Mouse (Mus musculus): Measurements from ENCODE around the gene Pcmt1. TPM values are rescaled to one million over a fixed set of nuclear protein-coding genes. Genes with fewer than 3 reads are reported as not detected.

Pcmt1 gene
- polyA plus RNA-seq, 2 experiments from 2014 or later, result 109 to 118 TPM

- no peak for ATAC-seq
These were observed 94.2 kb downstream of the Pcmt1 start for GRCm38 (mm10) chr10:7586771-7587170.

DNA sequence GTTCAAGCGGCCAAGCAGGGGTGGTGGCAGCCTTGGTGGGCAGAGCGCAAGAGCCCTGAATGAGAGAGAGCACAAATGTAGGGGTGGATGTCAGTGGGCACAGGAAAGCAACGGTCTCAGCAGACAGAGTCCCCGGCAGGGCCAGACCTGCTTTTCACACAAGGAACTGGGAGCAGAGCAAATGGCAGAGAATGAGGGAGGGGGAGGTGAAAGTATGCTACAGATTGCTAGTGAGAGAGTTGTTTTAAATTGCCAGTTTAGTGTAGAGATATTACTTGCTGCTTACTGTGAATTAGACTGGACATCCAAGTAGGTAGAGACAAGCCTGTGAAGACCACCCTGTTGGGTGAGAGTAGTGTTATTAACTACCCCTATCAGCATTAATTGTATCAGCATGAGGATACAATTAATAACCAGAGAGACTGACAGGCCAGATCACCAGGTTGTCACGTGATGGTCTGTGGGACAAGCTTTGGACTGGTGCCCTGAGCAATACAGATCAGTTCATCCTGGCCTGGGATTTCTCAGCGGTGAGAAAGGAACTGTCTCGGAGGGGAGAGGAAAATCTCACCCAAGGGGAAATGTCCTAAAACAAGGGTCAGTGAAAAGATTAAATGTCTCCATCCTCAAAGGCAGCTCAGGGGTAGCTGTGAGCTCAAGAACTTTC is 97.9 kb downstream of the Pcmt1 start:
- no peak for ATAC-seq

DNA sequence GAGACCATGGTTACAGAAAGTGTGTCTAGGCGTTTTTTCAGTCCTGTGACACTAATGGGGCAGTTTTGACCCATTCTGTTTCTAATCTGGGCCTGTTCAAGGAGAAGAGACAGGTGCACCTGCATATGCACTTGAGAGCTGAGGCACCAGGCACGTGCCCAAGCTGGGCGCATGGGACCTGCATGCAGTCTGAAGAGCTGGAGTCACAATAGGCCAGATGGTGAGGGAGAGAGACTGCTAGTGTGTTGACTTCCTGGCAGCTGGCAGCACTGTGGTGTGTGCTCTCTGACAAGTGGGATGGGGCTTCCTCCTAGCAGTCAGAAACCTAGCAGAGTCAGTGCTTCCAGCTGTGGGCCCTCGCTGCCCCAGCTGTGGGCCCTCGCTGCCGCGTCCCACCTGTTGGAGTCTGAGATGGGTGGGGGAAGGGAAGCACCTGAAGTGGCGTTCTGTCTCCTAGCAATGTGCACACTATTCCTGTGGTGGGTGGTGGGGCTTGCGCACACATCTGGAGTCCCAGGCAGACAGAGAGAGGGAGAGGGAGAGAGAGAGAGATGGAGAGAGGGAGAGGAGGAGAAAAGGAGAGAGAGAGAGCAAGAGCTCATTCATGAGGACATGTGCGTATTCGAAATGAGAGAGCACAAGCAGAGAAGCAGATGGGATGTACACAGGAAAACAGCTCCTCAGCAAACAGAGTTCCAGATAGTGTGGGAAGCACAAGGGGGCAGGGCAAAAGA is 98.6 kb downstream of the Pcmt1 start:
- ATAC-seq, result no peak

GRCm38 (mm10) chr10:7581401-7581800 is 99.5 kb downstream of the Pcmt1 start:
- no peak for ATAC-seq

Other genes starting within 250 kb of the Pcmt1 start
- 10 to 100 TPM in 1 of 2 experiments, 1 to 10 TPM in 1; 8.9 to 11.3 TPM for gene Ulbp1, start 207.5 kb downstream of the Pcmt1 start, polyA plus RNA-seq (2017; shearing (Covaris generic))
- gene Lrp11, start 91.3 kb downstream of the Pcmt1 start, polyA plus RNA-seq (2017; shearing (Covaris generic)), result under 1 TPM in 1 of 2 experiments, not detected in 1; 0.35 TPM
- gene Nup43, start 13.6 kb downstream of the Pcmt1 start, polyA plus RNA-seq (2017; shearing (Covaris generic)), result 10 to 100 TPM; 28.1 to 31.3 TPM
- gene Lats1, start 78 bp upstream of the Pcmt1 start, polyA plus RNA-seq (2017; shearing (Covaris generic)), result 1 to 10 TPM; 5.8 to 7.2 TPM
- gene Katna1, start 44.9 kb upstream of the Pcmt1 start, polyA plus RNA-seq (2017; shearing (Covaris generic)), result 10 to 100 TPM; 79.6 to 87.1 TPM
- 10 to 100 TPM; 71.5 to 79.6 TPM for gene Ginm1, start 111.7 kb upstream of the Pcmt1 start, polyA plus RNA-seq (2017; shearing (Covaris generic))
- gene Ppil4, start 111.8 kb upstream of the Pcmt1 start, polyA plus RNA-seq (2017; shearing (Covaris generic)), result 10 to 100 TPM; 76.4 to 77.5 TPM
- gene Zc3h12d, start 151.3 kb upstream of the Pcmt1 start, polyA plus RNA-seq (2017; shearing (Covaris generic)), result 10 to 100 TPM; 51.7 to 87.3 TPM

All from CD4-positive, CD25-positive, alpha-beta regulatory T cell, adult 4 months (primary cell).